Mouse (Mus musculus): ENCODE measurements around the gene Zfp619.

GRCm38 (mm10) chr7:39551976-39552891 is 34.7 kb downstream of the Zfp619 start:
- no peak for TF ChIP-seq GATA1 (IDR thresholded peaks at IDR 0.05; ENCODE audit: borderline replicate concordance, low read length)
- TF ChIP-seq FLI1 (IDR thresholded peaks at IDR 0.05; ENCODE audit: low read length) = no peak

Data from megakaryocyte, embryonic 14.5 days (primary cell).